Mouse (Mus musculus) forebrain, embryonic 16.5 days (tissue): ENCODE measurements at regions not wholly inside any gene's neighbourhood (a gene's known extent, or its start where the extent isn't known, plus 50 kb on each side); places are given as distances from the start of the nearest gene placed in this dataset.

ENCODE experiments used
- ATAC-seq: fragments of 200-750 bp; cut with Nextera tagmentation; 2 replicates; pipeline ENCODE4 v1.8.0; 2017; ENCODE audit warnings: mild to moderate bottlenecking, moderate library complexity
- H3K27ac ChIP-seq: fragments of 300-500 bp; sonication (generic); 2 replicates; pipeline ENCODE4 v1.5.1; 2014; ENCODE audit warnings: low read length, control low read depth
- H3K27me3 ChIP-seq: fragments of 300-500 bp; sonication (generic); replicated peaks from 2 replicates; pipeline ENCODE4 v1.6.1; 2014; ENCODE audit warnings: low read length; ENCODE audit not compliant: control insufficient read depth, insufficient read depth
- H3K36me3 ChIP-seq: fragments of 300-500 bp; sonication (generic); 2 replicates; pipeline ENCODE4 v1.6.1; 2014; ENCODE audit not compliant: control insufficient read depth, insufficient read depth
- H3K4me1 ChIP-seq: fragments of 300-500 bp; sonication (generic); replicated peaks from 2 replicates; pipeline ENCODE4 v1.6.1; 2014; ENCODE audit warnings: low read length; ENCODE audit not compliant: control insufficient read depth, insufficient read depth
- H3K4me2 ChIP-seq: fragments of 300-500 bp; sonication (generic); 2 replicates; pipeline ENCODE4 v1.6.1; 2014; ENCODE audit warnings: mild to moderate bottlenecking, low read length, control low read depth
- H3K4me3 ChIP-seq: fragments of 300-500 bp; sonication (generic); replicated peaks from 2 replicates; pipeline ENCODE4 v1.5.1; 2014; ENCODE audit warnings: mild to moderate bottlenecking, low read length, control low read depth
- H3K9ac ChIP-seq: fragments of 300-500 bp; sonication (generic); replicated peaks from 2 replicates; pipeline ENCODE4 v1.6.1; 2014; ENCODE audit warnings: low read depth, low read length, control low read depth
- H3K9me3 ChIP-seq: fragments of 300-500 bp; sonication (generic); 2 replicates; pipeline ENCODE4 v1.6.1; 2016; ENCODE audit warnings: low read length; ENCODE audit not compliant: control insufficient read depth
- WGBS: fragments of 180-500 bp; shearing (Covaris S2); extraction: QIAGEN DNeasy Blood & Tissue Kit; methylation state at CpG from one replicate; pipeline ENCODE4 v1.1.7; 2014; 5-methylcytosine and 5-hydroxymethylcytosine counted together

GRCm38 (mm10) chr15:52645961-52646360 is 1238.7 kb upstream of the Gm7489 start:
- no peak overlapping the region for H3K4me2 ChIP-seq
- H3K9me3 ChIP-seq: no peaks in the 10 kb centered on the region
- no peaks in the 10 kb centered on the region for H3K27me3 ChIP-seq
- no peak overlapping the region for H3K27ac ChIP-seq
- H3K4me3 ChIP-seq: no peak overlapping the region
- no peak overlapping the region for H3K9ac ChIP-seq
- H3K4me1 ChIP-seq: no peaks in the 10 kb centered on the region
- no peaks in the 10 kb centered on the region for H3K36me3 ChIP-seq
- no peak for ATAC-seq
- 78% methylated on average over 2 of the region's 2 CpGs for WGBS

GRCm38 (mm10) chr15:52657916-52658315 is 1226.8 kb upstream of the Gm7489 start:
- Histone ChIP-seq H3K27ac (no peak overlapping the region), H3K4me3 (no peak overlapping the region), H3K27me3 (no peaks in the 10 kb centered on the region), H3K9ac (no peak overlapping the region), H3K9me3 (no peaks in the 10 kb centered on the region), H3K36me3 (no peaks in the 10 kb centered on the region), H3K4me1 (no peaks in the 10 kb centered on the region), H3K4me2 (no peak overlapping the region)
- no peak for ATAC-seq
